Mouse (Mus musculus) midbrain, embryonic 11.5 days (tissue): ENCODE measurements around the gene Zswim8. TPM values are rescaled to one million over a fixed set of nuclear protein-coding genes. Genes with fewer than 3 reads are reported as not detected.
A peak's percentile ranks its signal among the peaks of the same experiment; 100 is the strongest.

Experiments
- ATAC-seq: fragments of 200-750 bp; cut with Nextera tagmentation; 2 replicates; pipeline ENCODE4 v1.8.0; 2017; ENCODE audit warnings: moderate TSS enrichment, moderate library complexity; ENCODE audit not compliant: low FRiP score
- DNase-seq: peaks from one replicate; pipeline ENCODE4 v3.0.0; 2015; ENCODE audit warnings: low spot score; ENCODE audit errors: missing footprints
- H3K27ac ChIP-seq: fragments of 300-500 bp; sonication (generic); 2 replicates; pipeline ENCODE4 v1.5.1; 2014; ENCODE audit warnings: low read depth, low read length
- H3K27me3 ChIP-seq: fragments of 300-500 bp; sonication (generic); 2 replicates; pipeline ENCODE4 v1.6.1; 2014; ENCODE audit warnings: mild to moderate bottlenecking, low read length, moderate library complexity, mixed read lengths; ENCODE audit not compliant: control insufficient read depth, insufficient read depth
- H3K36me3 ChIP-seq: fragments of 300-500 bp; sonication (generic); 2 replicates; pipeline ENCODE4 v1.6.1; 2014; ENCODE audit warnings: mild to moderate bottlenecking, low read length, moderate library complexity, mixed read lengths; ENCODE audit not compliant: control insufficient read depth, insufficient read depth
- H3K4me1 ChIP-seq: fragments of 300-500 bp; sonication (generic); 2 replicates; pipeline ENCODE4 v1.6.1; 2014; ENCODE audit warnings: low read length; ENCODE audit not compliant: control insufficient read depth, insufficient read depth
- H3K4me2 ChIP-seq: fragments of 300-500 bp; sonication (generic); 2 replicates; pipeline ENCODE4 v1.6.1; 2014; ENCODE audit warnings: mild to moderate bottlenecking, moderate library complexity
- H3K4me3 ChIP-seq: fragments of 300-500 bp; sonication (generic); 2 replicates; pipeline ENCODE4 v1.5.1; 2014; ENCODE audit warnings: low read depth, low read length
- H3K9ac ChIP-seq: fragments of 300-500 bp; sonication (generic); 2 replicates; pipeline ENCODE4 v1.6.1; 2014; ENCODE audit warnings: low read length
- H3K9me3 ChIP-seq: fragments of 300-500 bp; sonication (generic); 2 replicates; pipeline ENCODE4 v1.6.1; 2016; ENCODE audit warnings: low read length; ENCODE audit not compliant: control insufficient read depth
- WGBS: fragments of 180-500 bp; shearing (Covaris S2); extraction: QIAGEN DNeasy Blood & Tissue Kit; methylation state at CpG from one replicate; pipeline ENCODE4 v1.1.7; 2014; 5-methylcytosine and 5-hydroxymethylcytosine counted together
- polyA plus RNA-seq: library from polyadenylated mRNA; unstranded; fragments of >200 nt; fragmentation: Nextera tagmentation; extraction: Ambion mirVana; gene quantifications from 2 replicates; pipeline ENCODE4 v1.2.1, GENCODE M21; 2014

Gene Zswim8
- polyA plus RNA-seq, 1 experiment from 2014 or later: 22.9 TPM

- 96% methylated on average over 12 of the region's 12 CpGs for WGBS
- H3K27me3 ChIP-seq: no peaks in the 10 kb centered on the region
- peaks cover 58% of the 10 kb centered on the region for H3K36me3 ChIP-seq
- no peaks in the 10 kb centered on the region for H3K4me1 ChIP-seq
- H3K27ac ChIP-seq: no peak overlapping the region
- H3K4me2 ChIP-seq: no peak overlapping the region
- no peak overlapping the region for H3K9ac ChIP-seq
- H3K9me3 ChIP-seq: no peaks in the 10 kb centered on the region
- no peak for ATAC-seq
- DNase-seq: no peak
- H3K4me3 ChIP-seq: no peak overlapping the region
Measured at GRCm38 (mm10) chr14:20719767-20720166, 12.4 kb downstream of the Zswim8 start.

DNA sequence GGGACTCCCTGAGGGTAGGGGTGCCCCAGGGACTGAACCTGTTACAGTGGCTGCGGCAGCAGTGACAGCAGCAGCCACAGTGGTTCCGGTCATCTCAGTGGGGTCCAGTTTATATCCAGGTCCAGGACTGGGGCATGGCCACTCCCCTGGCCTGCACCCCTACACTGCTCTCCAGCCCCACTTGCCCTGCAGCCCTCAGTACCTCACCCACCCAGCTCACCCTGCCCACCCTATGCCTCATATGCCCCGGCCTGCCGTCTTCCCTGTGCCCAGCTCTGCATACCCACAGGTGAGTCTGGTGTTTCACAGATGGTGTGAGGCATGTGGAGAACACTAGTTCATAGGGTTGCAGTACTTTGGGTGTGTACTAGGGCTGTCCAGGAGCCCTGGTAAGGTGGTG lies 14.0 kb downstream of the Zswim8 start:
- 91% methylated on average over 4 of the region's 4 CpGs for WGBS
- H3K4me2 ChIP-seq: no peak overlapping the region
- DNase-seq (no peak), ATAC-seq (no peak)
- H3K36me3 ChIP-seq: peaks cover 49% of the 10 kb centered on the region
- no peak overlapping the region for H3K4me3 ChIP-seq
- no peak overlapping the region for H3K27ac ChIP-seq
- no peak overlapping the region for H3K9ac ChIP-seq
- H3K9me3 ChIP-seq: no peaks in the 10 kb centered on the region
- no peaks in the 10 kb centered on the region for H3K4me1 ChIP-seq
- H3K27me3 ChIP-seq: no peaks in the 10 kb centered on the region

- DNase-seq (no peak), ATAC-seq (no peak)
- Histone ChIP-seq H3K27ac (no peak overlapping the region), H3K9me3 (no peaks in the 10 kb centered on the region), H3K4me1 (no peaks in the 10 kb centered on the region), H3K4me2 (no peak overlapping the region), H3K9ac (no peak overlapping the region), H3K27me3 (no peaks in the 10 kb centered on the region), H3K36me3 (peaks cover 48% of the 10 kb centered on the region), H3K4me3 (no peak overlapping the region)
- WGBS: 93% methylated on average over 12 of the region's 12 CpGs
Measured at GRCm38 (mm10) chr14:20723006-20723405, 15.7 kb downstream of the Zswim8 start.

DNA sequence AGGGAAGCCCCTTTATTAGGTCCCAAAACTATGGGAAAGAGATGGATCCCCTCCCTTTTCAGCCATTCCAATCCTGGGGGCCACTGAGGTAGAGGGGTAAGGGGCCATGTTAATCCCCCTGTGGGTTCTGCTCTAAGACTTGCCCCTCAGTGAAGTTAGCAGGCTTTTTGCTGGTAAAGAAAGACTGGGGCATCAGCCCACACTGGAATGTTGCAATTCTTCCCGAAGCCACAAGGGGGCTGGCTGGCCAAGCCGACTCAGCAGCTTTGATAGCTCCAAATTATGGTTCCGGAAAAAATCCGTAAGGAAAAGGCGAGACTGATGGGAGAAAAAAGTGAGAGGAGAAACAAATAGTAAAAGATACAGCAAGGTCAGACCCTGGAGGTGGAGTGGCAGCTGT lies 16.7 kb downstream of the Zswim8 start:
- peak; percentile 31; the same call in 1 of the 2 replicates for ATAC-seq
- Histone ChIP-seq H3K27ac (no peak overlapping the region), H3K4me3 (no peak overlapping the region), H3K9me3 (no peaks in the 10 kb centered on the region), H3K4me2 (no peak overlapping the region), H3K4me1 (no peaks in the 10 kb centered on the region), H3K9ac (no peak overlapping the region), H3K27me3 (no peaks in the 10 kb centered on the region), H3K36me3 (peaks cover 47% of the 10 kb centered on the region)
- WGBS: 46% methylated on average over 5 of the region's 5 CpGs
- DNase-seq: peak; percentile 95

DNA sequence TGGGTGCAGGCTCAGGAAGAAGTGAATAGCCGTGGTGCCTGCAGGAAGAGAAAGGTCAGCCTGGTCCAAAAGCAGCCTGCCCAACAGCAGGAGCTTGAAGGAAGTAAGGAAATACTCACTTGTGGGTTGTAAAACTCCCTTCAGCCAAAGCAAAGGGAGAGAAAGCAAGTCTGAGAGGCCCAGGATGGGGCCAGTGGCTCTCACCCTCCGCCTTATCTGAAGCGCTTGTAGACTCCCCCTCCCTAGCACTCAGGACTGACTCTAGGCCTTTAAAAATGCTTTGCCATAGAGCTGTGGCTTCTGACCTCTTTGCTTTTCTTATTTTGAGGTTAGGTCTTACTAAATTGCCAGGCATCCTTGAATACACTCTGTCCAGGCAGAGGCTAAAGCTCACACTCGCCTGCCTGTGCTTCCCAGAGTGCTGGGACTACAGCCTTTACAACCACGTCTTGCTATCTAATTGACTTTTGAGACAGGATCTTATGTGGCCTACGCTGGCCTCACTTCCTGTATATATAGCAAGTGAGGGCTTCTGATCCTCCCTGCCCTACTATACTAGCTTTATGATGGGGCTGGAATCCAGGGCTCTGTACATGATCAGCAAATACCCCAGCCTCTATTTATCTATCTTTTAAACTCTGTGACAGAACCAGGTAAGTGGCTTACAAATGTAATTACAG lies 18.4 kb downstream of the Zswim8 start:
- H3K27me3 ChIP-seq: no peaks in the 10 kb centered on the region
- H3K36me3 ChIP-seq: peaks cover 46% of the 10 kb centered on the region
- no peaks in the 10 kb centered on the region for H3K9me3 ChIP-seq
- 88% methylated on average over 6 of the region's 6 CpGs for WGBS
- H3K4me3 ChIP-seq: no peak overlapping the region
- no peak for ATAC-seq
- no peak overlapping the region for H3K4me2 ChIP-seq
- DNase-seq: no peak
- H3K9ac ChIP-seq: no peak overlapping the region
- H3K27ac ChIP-seq: no peak overlapping the region
- no peaks in the 10 kb centered on the region for H3K4me1 ChIP-seq

GRCm38 (mm10) chr14:20729871-20730270 lies 22.5 kb downstream of the Zswim8 start:
- no peak overlapping the region for H3K27ac ChIP-seq
- DNase-seq (no peak), ATAC-seq (no peak)
- H3K36me3 ChIP-seq: peaks cover 18% of the 10 kb centered on the region
- H3K9ac ChIP-seq: no peak overlapping the region
- WGBS: 90% methylated on average over 9 of the region's 9 CpGs
- no peak overlapping the region for H3K4me2 ChIP-seq
- peaks cover 7% of the 10 kb centered on the region for H3K4me1 ChIP-seq
- no peaks in the 10 kb centered on the region for H3K9me3 ChIP-seq
- H3K4me3 ChIP-seq: no peak overlapping the region
- H3K27me3 ChIP-seq: no peaks in the 10 kb centered on the region

- no peak overlapping the region for H3K9ac ChIP-seq
- ATAC-seq (no peak), DNase-seq (no peak)
- WGBS: 91% methylated on average over 9 of the region's 9 CpGs
- no peaks in the 10 kb centered on the region for H3K9me3 ChIP-seq
- H3K4me3 ChIP-seq: no peak overlapping the region
- H3K36me3 ChIP-seq: peaks cover 15% of the 10 kb centered on the region
- no peak overlapping the region for H3K27ac ChIP-seq
- peaks cover 7% of the 10 kb centered on the region for H3K4me1 ChIP-seq
- H3K27me3 ChIP-seq: no peaks in the 10 kb centered on the region
- H3K4me2 ChIP-seq: no peak overlapping the region
Measured at GRCm38 (mm10) chr14:20730853-20731602, 23.7 kb downstream of the Zswim8 start.

GRCm38 (mm10) chr14:20733041-20733951 lies 25.9 kb downstream of the Zswim8 start:
- Histone ChIP-seq H3K4me1 (peaks cover 7% of the 10 kb centered on the region), H3K9me3 (no peaks in the 10 kb centered on the region), H3K27ac (no peak overlapping the region), H3K36me3 (peaks cover 7% of the 10 kb centered on the region; the same call in 1 of the 2 replicates), H3K9ac (peak overlapping the region; percentile 93), H3K4me2 (peak overlapping the region; percentile 91), H3K4me3 (peak overlapping the region; percentile 84), H3K27me3 (no peaks in the 10 kb centered on the region)
- WGBS: 54% methylated on average over 12 of the region's 12 CpGs
- peak; percentile 6 for ATAC-seq
- no peak for DNase-seq
